Mouse (Mus musculus) T-helper 2 cell (primary cell): ENCODE results near the gene Ggta1.

ENCODE experiments used
- in situ Hi-C: fragments of 300-600 bp; cut with MboI, MseI; formaldehyde crosslinking; loops from one replicate; pipeline ENCODE4 v1.15.1; 2025; ENCODE audit warnings: high pct_unique_total_duplicates

Ggta1 gene

DNA sequence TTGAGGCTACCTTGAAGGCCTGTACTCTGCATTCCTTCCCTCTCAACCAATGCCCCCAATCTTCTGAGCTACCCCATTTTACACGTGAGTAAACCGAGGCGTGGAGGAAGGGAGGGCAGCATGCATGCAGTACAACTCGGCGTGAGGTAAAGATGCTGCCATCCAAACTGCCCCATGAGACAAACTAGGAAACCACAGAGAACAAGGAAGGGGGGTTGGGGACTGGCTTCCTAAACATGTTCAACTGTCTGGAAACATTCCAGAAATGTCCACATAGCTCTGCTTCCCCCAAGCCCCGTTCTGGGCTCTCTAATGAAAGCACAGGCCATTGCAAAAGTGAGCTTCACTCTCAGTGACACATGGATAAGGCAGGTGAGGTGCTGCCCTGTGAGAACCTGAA lies 21.6 kb downstream of the Ggta1 start:
- in situ Hi-C loops: no loop called here

DNA sequence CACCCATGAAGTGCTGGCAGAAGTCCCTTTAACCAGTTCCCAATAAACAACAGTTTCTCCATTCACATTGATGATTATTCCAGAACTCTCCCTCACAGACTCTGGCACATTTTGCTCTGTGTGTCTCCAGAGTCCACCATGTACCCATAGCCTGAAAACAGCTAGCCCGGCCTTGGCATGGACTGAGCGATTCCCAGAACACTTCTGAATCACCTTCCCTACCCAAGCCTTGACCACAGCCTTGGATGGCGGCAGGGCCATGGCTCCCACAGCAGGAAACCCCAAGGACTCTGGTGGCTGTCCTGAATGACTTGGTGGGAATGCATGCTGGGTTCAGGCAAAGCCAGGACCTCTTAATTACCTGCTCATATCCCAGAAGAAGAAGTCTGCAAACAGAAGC lies 22.6 kb downstream of the Ggta1 start:
- in situ Hi-C loops: no loop called here

DNA sequence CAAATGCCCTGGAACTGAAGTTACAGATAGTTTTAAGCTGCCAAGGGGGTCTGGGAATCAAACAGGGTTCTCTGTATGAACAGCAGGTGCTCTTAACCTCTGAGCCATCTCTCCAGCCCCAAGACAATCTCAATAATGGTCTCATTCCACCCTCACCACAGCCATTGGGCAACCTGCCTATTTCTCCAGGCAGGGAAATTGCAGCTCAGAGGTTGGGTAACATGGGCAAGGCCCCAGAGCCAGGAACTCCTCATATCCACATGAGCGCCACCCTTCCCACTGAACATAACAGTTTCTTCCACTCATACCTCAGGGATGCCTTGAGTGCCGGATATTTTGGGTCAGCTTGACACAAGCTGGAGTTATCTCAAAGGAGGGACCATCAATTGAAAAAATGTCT lies 25.2 kb downstream of the Ggta1 start:
- in situ Hi-C loops: no loop called here

DNA sequence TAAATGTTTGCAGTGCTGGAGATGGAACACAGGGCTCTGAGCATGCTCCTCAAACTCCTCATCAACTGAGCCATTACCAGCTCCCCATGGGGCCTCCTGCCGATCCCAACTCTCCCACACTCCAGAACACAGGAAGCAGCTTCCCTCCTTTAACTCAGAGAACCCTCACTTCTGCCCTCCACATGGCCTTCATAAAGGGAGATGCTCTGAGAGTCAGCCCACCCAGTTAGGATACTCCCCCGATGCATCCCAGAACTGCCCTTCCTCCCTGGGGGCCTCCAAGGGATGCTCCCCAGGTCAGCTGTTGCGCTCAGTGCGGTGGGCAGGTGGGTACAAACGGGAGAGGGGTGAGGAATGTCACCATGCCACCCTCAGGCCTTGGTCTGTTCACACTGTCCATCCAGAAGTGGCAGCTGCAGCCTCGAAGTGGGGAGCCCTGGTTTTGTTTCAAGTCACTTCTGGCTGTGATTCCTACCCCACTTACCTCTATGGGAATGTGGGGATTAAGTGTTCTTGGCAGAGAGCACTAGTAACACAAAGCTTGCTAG lies 28.4 kb downstream of the Ggta1 start:
- in situ Hi-C loops: no loop called here

DNA sequence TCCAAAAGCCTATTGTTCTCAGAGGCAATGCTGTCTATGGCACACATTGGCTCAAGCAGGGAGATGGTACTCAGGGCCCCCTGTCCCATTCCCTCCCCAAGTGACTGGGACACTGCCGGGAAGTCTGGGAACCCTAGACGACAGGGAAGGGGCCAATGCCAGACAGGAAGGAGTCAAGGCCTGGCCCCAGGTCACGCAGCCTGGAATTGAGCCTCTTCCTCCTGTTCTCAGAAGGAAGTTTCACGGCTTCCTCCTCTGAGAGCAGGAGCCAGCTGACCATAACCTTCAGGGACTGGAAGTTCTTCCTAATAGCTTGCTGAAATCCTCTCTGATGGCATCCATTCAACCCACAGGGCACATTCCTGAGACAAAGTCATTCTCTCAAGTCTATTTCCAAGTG lies 29.6 kb downstream of the Ggta1 start:
- in situ Hi-C loops: no loop called here

DNA sequence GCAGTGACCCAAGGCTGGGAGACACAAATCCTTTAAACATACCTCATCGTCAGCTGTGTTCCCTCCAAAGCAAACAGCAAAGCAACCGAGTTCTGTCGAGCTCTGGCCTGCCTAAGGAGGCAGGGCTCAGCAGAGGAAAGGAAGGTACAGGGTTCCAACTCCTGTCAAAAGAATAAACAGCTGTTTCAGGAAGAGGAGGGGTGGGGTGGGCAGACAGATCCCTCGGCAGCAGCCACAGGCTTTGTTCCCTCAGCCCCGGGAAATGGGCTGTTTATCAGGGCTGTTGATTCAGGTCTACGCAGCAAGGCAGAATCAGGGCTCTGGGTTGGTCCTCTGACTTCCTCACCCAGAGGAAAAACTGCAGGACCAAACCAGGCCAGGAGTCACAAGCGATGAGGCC lies 30.6 kb downstream of the Ggta1 start:
- in situ Hi-C loops: no loop called here

DNA sequence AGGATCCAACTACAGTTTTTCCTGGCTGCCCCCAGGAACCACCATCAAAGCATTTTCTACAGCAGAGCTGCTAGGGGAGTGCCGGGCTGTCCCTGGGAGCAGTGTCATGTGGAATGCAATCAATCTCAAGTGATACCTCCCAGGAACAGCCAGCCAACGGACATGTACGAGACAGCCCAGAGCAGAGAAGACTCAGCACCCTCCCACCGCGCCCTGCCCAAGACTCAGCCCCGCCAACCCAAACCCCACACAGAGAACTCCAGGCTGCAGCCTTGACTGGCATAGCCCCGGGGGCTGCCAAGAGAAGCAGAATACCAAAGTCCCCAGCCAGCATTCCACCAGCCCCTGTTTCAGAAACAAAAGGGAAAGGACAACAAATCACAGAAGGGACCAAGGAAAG lies 31.0 kb downstream of the Ggta1 start:
- in situ Hi-C loops: no loop called here

DNA sequence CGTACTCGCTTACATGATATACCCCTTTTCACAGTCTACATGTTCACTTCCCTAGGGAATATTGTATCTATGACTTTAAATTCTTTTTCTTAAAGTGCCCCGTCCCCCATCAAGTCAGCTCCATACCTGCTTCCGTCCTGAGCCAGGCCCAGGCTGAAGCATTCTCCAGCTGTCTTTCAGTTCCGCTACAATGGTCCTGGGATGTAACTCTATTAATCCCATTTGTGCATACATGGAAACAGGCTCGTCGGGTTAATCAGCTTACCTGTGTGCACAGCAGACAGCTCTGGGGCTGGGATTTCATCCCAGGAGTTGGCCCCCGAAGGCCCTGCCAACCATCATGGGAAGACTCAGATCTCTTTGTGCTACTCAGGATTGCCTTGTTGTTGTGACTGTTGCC lies 32.2 kb downstream of the Ggta1 start:
- in situ Hi-C loops: no loop called here

DNA sequence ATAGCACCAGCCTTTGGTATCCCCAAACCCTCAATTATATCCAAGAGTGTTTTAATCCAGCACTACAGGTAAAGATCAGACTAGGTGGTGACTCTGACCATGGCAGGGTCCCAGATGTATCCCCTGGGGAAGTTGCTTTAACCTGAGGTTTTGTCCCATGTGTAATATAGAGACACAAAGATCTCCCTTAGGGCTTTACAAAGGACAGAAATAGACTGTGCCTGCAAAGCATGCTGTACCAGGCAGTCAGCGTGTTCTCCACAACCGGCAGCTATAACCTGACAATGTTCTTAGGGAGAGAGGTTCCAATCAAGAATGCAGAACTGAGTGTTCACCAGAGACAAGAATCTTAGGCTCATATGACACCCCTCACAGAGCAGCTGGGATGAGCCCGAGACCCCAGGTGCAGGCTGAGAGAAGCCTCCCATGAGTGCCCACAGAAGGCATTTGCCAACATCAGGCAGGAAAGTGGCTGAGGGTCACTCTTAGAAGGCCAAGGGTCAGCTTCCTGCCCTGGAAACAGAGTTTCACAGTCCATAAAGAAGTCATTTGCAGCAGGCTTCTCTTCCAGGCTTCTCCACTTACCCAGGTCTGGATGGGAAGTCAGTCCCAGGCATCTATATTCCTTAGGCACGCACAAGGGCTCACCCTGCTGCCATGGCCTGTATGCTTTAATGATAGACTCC lies 34.3 kb downstream of the Ggta1 start:
- in situ Hi-C loops: no loop called here

DNA sequence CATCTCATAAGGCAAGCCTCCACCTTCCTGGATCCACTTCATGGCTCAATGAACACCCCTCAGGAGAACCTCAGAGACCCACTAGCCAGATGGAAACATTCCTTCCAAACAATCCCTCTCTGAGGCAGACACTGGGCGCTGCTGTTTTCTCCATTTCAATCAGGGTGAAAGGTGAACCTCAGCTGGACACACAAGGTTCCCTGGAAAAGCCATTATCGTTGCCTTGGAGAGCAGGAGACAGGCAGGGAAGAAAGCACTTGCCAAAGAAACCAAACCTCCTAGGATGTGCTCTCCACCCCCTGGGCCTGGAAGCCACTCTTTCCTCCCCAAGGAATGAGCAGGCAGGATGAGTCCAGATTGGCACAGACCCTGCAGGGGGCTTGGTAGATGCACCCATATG lies 35.5 kb downstream of the Ggta1 start:
- in situ Hi-C loops: no loop called here

DNA sequence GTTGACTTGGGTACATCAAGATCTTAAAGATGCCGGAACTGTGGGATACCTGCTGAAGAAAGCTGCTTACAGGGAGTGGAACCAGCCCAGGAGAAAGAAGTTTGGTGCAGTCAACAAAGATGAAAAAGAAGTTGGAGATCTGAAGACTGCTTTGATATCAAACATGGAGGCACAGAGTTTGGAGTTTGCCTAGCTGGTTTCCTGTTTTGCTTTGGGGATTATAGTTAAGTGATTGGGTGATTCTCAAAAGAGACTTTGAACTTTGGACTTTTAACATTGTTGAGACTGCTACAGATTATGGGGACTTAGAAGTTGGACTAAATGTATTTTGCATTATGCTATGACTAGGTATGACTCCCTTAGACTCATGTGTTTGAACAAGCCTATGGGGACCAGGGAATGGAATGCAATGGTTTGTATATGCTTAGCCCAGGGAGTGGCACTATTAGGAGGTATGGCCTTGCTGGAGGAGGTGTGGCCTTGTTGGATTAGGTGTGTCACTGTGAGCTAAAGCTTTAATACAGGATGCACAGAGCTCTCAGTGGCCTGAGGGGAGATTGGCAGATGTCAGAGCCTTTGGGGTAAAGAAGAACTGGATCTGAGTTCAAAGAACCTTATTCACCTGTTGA lies 39.2 kb downstream of the Ggta1 start:
- in situ Hi-C loops: no loop called here

DNA sequence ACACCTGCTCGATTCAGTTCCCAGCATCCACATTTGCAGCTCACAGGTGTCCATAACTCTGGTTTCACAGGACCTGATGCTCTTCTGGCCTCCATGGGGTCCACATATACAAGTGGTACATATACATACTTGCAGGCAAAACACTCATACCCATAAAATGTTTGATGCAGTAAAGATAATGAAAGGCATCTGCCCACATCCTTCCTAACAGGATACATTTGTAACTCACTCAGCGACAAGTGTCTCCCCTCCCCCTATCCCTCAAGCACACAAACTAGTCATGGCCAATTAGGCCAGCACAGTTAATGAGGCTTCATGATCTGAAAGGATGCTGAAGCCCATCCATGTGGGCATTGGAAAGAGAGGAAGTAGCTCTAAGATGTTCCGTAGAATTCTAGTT lies 40.6 kb downstream of the Ggta1 start:
- in situ Hi-C loops: no loop called here

DNA sequence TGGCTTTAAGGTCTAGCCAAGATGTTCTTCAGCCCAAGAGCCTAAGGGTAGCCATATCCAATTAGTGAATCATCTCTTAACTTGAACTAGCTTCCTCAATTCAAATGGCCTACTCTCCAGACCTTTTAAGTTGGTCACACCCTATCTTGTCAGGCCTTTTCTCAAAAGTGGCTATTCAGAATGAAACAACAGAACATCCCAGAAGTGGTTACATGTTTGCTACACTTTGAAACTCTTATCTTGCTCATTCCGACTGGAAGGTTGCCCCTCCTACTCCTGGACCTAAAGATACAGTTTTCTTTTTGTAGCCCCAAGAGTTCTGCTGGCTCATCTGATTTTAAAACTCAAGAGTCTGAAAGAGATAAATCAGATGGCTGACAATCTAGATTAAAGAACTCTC lies 42.4 kb downstream of the Ggta1 start:
- in situ Hi-C loops: no loop called here

DNA sequence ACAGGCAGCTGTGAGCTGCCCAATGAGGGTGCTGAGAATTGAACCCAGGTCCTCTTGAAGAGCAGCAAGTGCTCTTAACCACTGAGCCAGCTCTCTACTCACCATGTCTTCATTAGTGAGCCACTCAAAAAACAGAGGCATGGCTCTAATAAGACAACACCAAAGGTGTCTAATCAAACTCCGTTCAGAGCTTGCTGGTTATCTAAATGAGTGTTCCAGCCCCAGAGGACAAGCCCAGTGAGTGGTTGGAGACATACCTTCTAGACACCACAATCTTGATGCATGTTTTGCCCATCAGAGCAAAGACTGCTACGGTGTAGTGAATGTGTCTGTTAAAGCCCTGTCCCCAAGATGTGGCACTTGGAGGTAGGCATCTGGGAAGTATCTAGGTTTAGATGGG lies 43.4 kb downstream of the Ggta1 start:
- in situ Hi-C loops: no loop called here

DNA sequence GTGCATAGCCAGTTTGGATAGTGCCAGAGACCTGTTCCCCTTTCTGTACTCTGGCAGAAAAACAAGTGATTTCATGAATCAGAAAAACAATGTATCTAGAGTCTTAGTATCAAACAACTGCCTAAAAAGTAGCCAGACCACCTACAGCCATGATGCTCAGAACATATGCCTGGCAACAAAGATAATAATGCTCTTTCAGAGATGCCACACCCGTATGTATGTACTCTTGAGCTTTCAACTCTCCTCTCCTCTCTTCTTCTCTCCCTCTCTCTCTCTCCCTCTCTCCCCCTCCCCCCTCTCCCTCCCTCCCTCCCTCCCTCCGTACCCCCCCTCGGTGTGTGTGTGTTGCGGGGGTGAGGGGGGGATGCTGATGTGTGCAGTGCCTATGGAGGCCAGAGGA lies 43.8 kb downstream of the Ggta1 start:
- in situ Hi-C loops: no loop called here

DNA sequence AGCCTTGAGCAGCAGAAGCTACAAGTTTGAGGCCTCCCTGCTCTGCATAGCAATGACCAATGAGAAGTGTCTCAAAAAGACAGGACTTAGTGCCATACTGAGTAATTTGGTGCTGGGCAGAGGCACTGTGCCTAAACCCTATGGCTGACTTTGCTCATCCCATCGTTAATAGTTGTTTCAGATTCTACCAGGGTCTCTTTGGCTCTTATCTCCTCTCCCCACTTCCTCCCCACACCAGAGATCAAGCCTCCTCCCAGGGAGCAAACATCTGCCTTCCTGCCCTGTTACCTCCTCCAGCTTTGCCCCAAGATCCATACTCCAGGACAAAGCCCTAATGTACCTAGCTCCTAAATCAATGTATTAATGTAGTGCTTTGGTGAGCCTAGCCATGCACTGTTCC lies 45.8 kb downstream of the Ggta1 start:
- in situ Hi-C loops: no loop called here

DNA sequence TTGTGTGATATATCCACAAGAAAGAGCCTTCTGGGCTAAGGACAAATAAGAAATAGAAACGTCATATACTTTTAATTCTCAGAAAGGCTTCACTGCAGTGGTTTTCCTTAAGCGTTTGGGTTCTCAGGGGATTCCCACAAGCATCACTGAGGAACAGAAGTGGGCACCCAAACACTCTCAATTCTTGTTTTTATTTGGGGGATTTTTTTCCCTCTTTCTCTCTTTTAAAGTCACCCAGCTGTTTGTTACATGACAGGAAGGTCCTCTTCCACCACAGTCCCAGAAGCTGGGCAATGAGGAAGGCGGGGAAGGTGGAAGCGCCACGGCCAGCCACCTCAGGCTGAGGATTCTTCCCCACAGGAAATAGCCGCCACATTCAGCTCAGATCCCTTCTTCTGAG lies 46.6 kb downstream of the Ggta1 start:
- in situ Hi-C loops: no loop called here

DNA sequence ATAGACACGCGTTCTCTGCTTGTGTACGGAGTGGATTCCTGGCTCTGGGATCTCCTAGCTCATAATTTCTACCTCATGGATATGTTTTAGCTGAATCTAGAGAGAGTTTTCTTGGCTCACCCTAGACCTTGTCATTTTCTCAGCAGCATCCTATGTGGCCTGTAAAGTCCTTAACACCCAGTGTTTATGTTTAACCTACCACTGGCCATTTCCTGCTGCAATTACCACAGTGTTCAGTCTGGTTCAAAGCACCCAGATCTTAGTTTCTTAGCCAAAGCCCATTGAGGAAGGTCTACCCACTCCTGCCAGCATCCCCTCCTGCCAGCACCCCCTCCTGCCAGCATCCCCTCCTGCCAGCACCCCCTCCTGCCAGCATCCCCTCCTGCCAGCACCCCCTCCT lies 50.2 kb downstream of the Ggta1 start:
- in situ Hi-C loops: loop anchor here (5.0 kb wide), 1 partner anchor 39 kb away; no protein-coding TSS in a partner anchor

DNA sequence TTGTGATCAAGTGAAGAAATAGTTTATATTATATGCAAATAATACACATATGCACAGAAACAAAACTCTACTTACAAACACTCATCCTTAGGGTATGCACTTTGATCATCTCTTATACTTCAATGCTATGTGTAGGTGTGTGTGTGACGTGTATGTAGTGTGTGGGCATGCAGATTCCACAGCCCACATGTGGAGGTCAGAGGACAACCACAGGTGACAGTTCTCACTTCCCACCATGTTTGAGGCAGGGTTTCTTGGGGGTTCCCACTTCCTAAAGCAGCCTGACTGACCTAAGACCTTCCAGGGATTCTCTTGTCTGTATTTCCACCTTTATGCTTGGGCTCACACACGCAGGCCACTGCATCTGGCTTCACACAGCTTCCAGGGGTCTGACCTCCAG lies 50.8 kb downstream of the Ggta1 start:
- in situ Hi-C loops: loop anchor here (5.0 kb wide), 1 partner anchor 40 kb away; no protein-coding TSS in a partner anchor

DNA sequence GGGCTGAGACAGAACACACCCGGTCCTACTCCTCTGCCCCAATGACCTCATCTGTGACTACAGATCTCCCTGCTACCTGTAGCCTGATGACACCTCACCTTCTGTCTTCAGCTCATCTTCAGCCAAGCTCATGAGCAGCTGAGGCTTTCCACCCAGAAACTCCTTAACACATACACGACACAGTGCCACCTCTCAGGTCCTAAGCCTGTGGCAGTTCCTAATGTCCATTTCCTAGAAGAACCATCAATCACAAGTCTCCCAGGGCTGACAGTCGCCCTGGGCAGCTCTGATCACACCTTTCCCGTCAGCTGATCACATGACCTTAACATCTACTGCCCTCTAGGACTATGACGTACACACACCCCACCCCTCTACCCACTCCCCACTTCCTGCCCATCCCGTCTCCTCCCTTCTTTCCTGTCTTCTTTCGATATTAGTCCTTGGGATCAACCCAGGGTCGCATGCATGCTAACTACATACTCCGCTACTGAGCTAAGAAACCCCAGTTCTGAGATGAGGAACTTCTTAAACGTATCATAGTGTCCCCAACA lies 51.3 kb downstream of the Ggta1 start:
- in situ Hi-C loops: loop anchor here (5.0 kb wide), 1 partner anchor 41 kb away; no protein-coding TSS in a partner anchor

DNA sequence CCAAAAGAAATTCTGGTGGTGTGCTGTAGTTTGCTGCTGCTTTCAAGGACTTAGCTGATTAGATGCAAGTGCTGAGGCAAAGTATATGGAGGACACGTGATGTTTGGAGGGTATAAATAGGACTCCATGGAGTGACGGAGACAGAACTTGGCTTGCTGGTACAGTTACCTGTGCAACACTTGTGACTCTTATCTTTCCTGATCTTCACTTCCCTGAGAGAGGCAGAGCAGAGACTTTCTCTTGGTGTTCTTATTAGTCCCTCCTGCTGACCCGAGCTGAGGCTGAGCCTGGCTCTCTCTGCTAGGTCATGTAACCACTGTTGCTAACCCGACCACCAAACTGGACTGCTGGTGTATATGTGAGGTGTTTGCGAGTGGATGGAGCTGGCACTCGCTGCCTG lies 53.6 kb downstream of the Ggta1 start:
- in situ Hi-C loops: no loop called here

DNA sequence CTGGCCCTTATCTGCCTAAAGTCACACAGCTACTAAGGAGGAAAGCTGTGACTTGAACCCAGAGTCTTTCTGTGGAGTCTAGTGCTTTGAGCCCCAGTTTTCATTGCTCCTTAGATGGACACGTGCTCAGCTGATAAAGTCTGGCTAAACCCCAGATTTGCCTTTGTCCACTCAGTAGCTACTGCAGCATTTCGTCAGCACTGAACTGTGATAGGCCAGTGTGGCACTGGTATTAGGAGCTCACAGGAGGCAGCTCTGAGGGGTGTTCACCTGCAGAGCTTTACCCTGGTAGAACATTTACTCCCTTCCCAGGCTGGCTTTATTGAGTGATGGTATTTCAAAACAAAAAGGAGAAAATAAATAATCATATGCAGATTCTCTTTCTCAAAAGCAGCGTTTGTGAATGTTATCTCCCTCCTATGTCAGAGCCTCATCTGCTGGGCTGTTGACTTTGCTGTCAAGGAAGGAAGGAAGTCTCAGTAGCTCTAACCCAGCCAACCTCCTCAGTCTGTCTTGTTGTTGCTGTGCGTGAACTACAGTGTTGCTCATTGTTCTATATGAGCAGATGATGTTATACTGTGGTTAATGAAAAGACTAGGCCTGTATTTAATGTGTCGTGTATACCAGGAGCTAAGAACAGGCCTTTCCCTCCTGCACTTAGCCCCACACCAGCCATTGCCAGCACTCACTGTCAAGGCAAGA lies 54.5 kb downstream of the Ggta1 start:
- in situ Hi-C loops: no loop called here
